Mouse (Mus musculus): ENCODE data around the gene Mark4. TPM values are rescaled to one million over a fixed set of nuclear protein-coding genes. Genes with fewer than 3 reads are reported as not detected.

Gene Mark4
- polyA plus RNA-seq, 1 experiment from 2014 or later: 13.5 TPM

- Histone ChIP-seq H3K27me3 (peaks cover 72% of the 10 kb centered on the region), H3K27ac (no peak overlapping the region), H3K9ac (replicated peaks) (no peak overlapping the region), H3K9me3 (no peaks in the 10 kb centered on the region), H3K36me3 (no peaks in the 10 kb centered on the region), H3K4me1 (replicated peaks) (peaks cover 15% of the 10 kb centered on the region), H3K4me2 (no peak overlapping the region), H3K4me3 (replicated peaks) (peak overlapping the region; percentile 7; the same call in 1 of the 2 replicates)
- WGBS: 24% methylated on average over 23 of the region's 23 CpGs
- ATAC-seq (ENCODE audit: insufficient number of reproducible peaks, insufficient read depth, low FRiP score, low TSS enrichment, low read depth): no peak
Measured at GRCm38 (mm10) chr7:19469404-19469803, 10.8 kb upstream of the Mark4 start.

- no peaks in the 10 kb centered on the region for H3K9me3 ChIP-seq
- no peak overlapping the region for H3K9ac ChIP-seq (replicated peaks)
- peaks cover 24% of the 10 kb centered on the region for H3K4me1 ChIP-seq (replicated peaks)
- no peak overlapping the region for H3K4me2 ChIP-seq
- 63% methylated on average over 12 of the region's 12 CpGs for WGBS
- H3K36me3 ChIP-seq: no peaks in the 10 kb centered on the region
- H3K27me3 ChIP-seq: peaks cover 65% of the 10 kb centered on the region
- no peak overlapping the region for H3K4me3 ChIP-seq (replicated peaks)
- H3K27ac ChIP-seq: no peak overlapping the region
- ATAC-seq (ENCODE audit: insufficient number of reproducible peaks, insufficient read depth, low FRiP score, low TSS enrichment, low read depth): no peak
Measured at GRCm38 (mm10) chr7:19468279-19468678, 9.7 kb upstream of the Mark4 start.

- H3K9ac ChIP-seq (replicated peaks): no peak overlapping the region
- 39% methylated on average over 6 of the region's 6 CpGs for WGBS
- H3K36me3 ChIP-seq: no peaks in the 10 kb centered on the region
- no peaks in the 10 kb centered on the region for H3K9me3 ChIP-seq
- no peak for ATAC-seq (ENCODE audit: insufficient number of reproducible peaks, insufficient read depth, low FRiP score, low TSS enrichment, low read depth)
- no peak overlapping the region for H3K27ac ChIP-seq
- H3K4me3 ChIP-seq (replicated peaks): no peak overlapping the region
- peaks cover 30% of the 10 kb centered on the region for H3K4me1 ChIP-seq (replicated peaks)
- H3K4me2 ChIP-seq: no peak overlapping the region
- H3K27me3 ChIP-seq: peaks cover 58% of the 10 kb centered on the region
Measured at GRCm38 (mm10) chr7:19467638-19468037, 9.0 kb upstream of the Mark4 start.

- Histone ChIP-seq H3K9me3 (no peaks in the 10 kb centered on the region), H3K27ac (no peak overlapping the region), H3K27me3 (peaks cover 48% of the 10 kb centered on the region), H3K9ac (replicated peaks) (no peak overlapping the region), H3K4me2 (no peak overlapping the region), H3K4me3 (replicated peaks) (no peak overlapping the region), H3K4me1 (replicated peaks) (peaks cover 37% of the 10 kb centered on the region), H3K36me3 (no peaks in the 10 kb centered on the region)
- no peak for ATAC-seq (ENCODE audit: insufficient number of reproducible peaks, insufficient read depth, low FRiP score, low TSS enrichment, low read depth)
- WGBS: 67% methylated on average over 5 of the region's 5 CpGs
Measured at GRCm38 (mm10) chr7:19466602-19467145, 8.1 kb upstream of the Mark4 start.

- H3K4me3 ChIP-seq (replicated peaks): peak overlapping the region; percentile 23; the same call in 1 of the 2 replicates
- peaks cover 31% of the 10 kb centered on the region for H3K27me3 ChIP-seq
- no peaks in the 10 kb centered on the region for H3K36me3 ChIP-seq
- H3K4me2 ChIP-seq: peak overlapping the region; percentile 53
- 6% methylated on average over 22 of the region's 22 CpGs for WGBS
- ATAC-seq (ENCODE audit: insufficient number of reproducible peaks, insufficient read depth, low FRiP score, low TSS enrichment, low read depth): peak; percentile 67
- peak overlapping the region; percentile 89 for H3K27ac ChIP-seq
- H3K9ac ChIP-seq (replicated peaks): peak overlapping the region; percentile 42
- H3K4me1 ChIP-seq (replicated peaks): peaks cover 38% of the 10 kb centered on the region
- H3K9me3 ChIP-seq: no peaks in the 10 kb centered on the region
Measured at GRCm38 (mm10) chr7:19464367-19465307, 6.0 kb upstream of the Mark4 start.

GRCm38 (mm10) chr7:19462884-19463381 is 4.3 kb upstream of the Mark4 start, which contains the start of gene Exoc3l2:
Gene Exoc3l2 (plus strand): TSS chr7:19463331.
- Histone ChIP-seq H3K4me2 (no peak within 1 kb of the TSS), H3K4me1 (replicated peaks) (peaks cover 35% of the 10 kb centered on the region), H3K36me3 (no peaks in the 10 kb centered on the region), H3K27me3 (peaks cover 16% of the 10 kb centered on the region; the same call in 1 of the 2 replicates), H3K27ac (peak within 1 kb of the TSS; percentile 89; the same call in 1 of the 2 replicates), H3K9me3 (no peaks in the 10 kb centered on the region), H3K4me3 (replicated peaks) (no peak within 1 kb of the TSS; the same call in 1 of the 2 replicates), H3K9ac (replicated peaks) (peak within 1 kb of the TSS; percentile 42; the same call in 1 of the 2 replicates)
- 15% methylated on average over 6 of the region's 6 CpGs for WGBS
- ATAC-seq (ENCODE audit: insufficient number of reproducible peaks, insufficient read depth, low FRiP score, low TSS enrichment, low read depth): no peak

GRCm38 (mm10) chr7:19462443-19462842 is 3.8 kb upstream of the Mark4 start:
- no peak overlapping the region for H3K4me2 ChIP-seq
- H3K9me3 ChIP-seq: no peaks in the 10 kb centered on the region
- H3K27me3 ChIP-seq: peaks cover 11% of the 10 kb centered on the region; the same call in 1 of the 2 replicates
- no peak overlapping the region for H3K9ac ChIP-seq (replicated peaks)
- 62% methylated on average over 4 of the region's 4 CpGs for WGBS
- H3K4me3 ChIP-seq (replicated peaks): no peak overlapping the region
- H3K36me3 ChIP-seq: no peaks in the 10 kb centered on the region
- H3K27ac ChIP-seq: no peak overlapping the region
- H3K4me1 ChIP-seq (replicated peaks): peaks cover 39% of the 10 kb centered on the region
- no peak for ATAC-seq (ENCODE audit: insufficient number of reproducible peaks, insufficient read depth, low FRiP score, low TSS enrichment, low read depth)

- Histone ChIP-seq H3K36me3 (peaks cover 2% of the 10 kb centered on the region; the same call in 1 of the 2 replicates), H3K4me1 (replicated peaks) (peaks cover 49% of the 10 kb centered on the region), H3K27me3 (0 out of 2 replicates have a peak, but pooled peaks cover 3% of the 10 kb centered on the region), H3K9ac (replicated peaks) (no peak overlapping the region), H3K9me3 (no peaks in the 10 kb centered on the region), H3K4me3 (replicated peaks) (no peak overlapping the region), H3K27ac (no peak overlapping the region), H3K4me2 (peak overlapping the region; percentile 26; the same call in 1 of the 2 replicates)
- WGBS: 16% methylated on average over 6 of the region's 6 CpGs
- no peak for ATAC-seq (ENCODE audit: insufficient number of reproducible peaks, insufficient read depth, low FRiP score, low TSS enrichment, low read depth)
Measured at GRCm38 (mm10) chr7:19461488-19461887, 2.9 kb upstream of the Mark4 start.

GRCm38 (mm10) chr7:19460500-19460899 is 1.9 kb upstream of the Mark4 start:
- WGBS: 71% methylated on average over 1 of the region's 1 CpGs
- Histone ChIP-seq H3K9ac (replicated peaks) (no peak overlapping the region), H3K4me2 (no peak overlapping the region), H3K27ac (no peak overlapping the region), H3K4me1 (replicated peaks) (peaks cover 50% of the 10 kb centered on the region), H3K27me3 (no peaks in the 10 kb centered on the region), H3K36me3 (peaks cover 12% of the 10 kb centered on the region), H3K9me3 (no peaks in the 10 kb centered on the region), H3K4me3 (replicated peaks) (no peak overlapping the region)
- ATAC-seq (ENCODE audit: insufficient number of reproducible peaks, insufficient read depth, low FRiP score, low TSS enrichment, low read depth): no peak

GRCm38 (mm10) chr7:19459144-19459870 is 686 bp upstream of the Mark4 start:
- 21% methylated on average over 6 of the region's 6 CpGs for WGBS
- H3K4me1 ChIP-seq (replicated peaks): peaks cover 39% of the 10 kb centered on the region
- H3K9me3 ChIP-seq: no peaks in the 10 kb centered on the region
- peak overlapping the region; percentile 57; the same call in 1 of the 2 replicates for H3K27ac ChIP-seq
- H3K4me3 ChIP-seq (replicated peaks): peak overlapping the region; percentile 91
- H3K36me3 ChIP-seq: peaks cover 22% of the 10 kb centered on the region
- H3K4me2 ChIP-seq: peak overlapping the region; percentile 97
- peak overlapping the region; percentile 92 for H3K9ac ChIP-seq (replicated peaks)
- H3K27me3 ChIP-seq: no peaks in the 10 kb centered on the region
- ATAC-seq (ENCODE audit: insufficient number of reproducible peaks, insufficient read depth, low FRiP score, low TSS enrichment, low read depth): no peak
